Mouse (Mus musculus) hindlimb bud, embryonic 11.5 days (tissue): ENCODE measurements around the gene Cir1.

Experiments
- DNase-seq: peaks from one replicate; pipeline ENCODE4 v3.0.0-alpha.2; 2012; ENCODE audit warnings: low read depth, low spot score; ENCODE audit errors: extremely low spot score

The Cir1 gene

DNA sequence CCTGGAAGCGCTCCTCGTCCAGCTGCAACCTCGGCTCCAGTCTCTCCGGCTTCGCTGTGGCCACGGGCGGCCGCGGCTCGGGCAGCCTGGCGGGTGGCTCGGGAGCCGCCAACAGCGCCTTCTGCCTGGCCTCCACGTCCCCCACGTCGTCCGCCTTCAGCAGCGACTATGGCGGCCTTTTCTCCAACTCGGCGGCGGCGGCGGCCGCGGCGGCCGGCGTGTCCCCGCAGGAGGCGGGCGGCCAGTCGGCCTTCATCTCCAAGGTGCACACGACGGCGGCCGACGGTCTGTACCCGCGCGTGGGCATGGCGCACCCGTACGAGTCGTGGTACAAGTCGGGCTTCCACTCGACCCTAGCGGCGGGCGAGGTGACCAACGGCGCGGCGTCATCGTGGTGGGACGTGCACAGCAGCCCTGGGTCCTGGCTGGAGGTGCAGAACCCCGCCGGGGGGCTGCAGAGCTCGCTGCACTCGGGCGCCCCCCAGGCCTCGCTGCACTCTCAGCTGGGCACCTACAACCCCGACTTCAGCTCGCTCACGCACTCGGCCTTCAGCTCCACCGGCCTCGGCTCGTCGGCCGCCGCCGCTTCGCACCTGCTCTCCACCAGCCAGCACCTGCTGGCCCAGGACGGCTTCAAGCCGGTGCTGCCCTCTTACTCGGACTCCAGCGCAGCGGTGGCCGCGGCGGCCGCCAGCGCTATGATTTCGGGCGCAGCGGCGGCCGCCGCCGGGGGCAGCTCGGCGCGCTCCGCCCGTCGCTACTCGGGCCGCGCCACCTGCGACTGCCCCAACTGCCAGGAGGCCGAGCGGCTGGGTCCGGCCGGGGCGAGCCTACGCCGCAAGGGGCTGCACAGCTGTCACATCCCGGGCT, 39.0 kb downstream of the Cir1 start:
- no peak for DNase-seq

DNA sequence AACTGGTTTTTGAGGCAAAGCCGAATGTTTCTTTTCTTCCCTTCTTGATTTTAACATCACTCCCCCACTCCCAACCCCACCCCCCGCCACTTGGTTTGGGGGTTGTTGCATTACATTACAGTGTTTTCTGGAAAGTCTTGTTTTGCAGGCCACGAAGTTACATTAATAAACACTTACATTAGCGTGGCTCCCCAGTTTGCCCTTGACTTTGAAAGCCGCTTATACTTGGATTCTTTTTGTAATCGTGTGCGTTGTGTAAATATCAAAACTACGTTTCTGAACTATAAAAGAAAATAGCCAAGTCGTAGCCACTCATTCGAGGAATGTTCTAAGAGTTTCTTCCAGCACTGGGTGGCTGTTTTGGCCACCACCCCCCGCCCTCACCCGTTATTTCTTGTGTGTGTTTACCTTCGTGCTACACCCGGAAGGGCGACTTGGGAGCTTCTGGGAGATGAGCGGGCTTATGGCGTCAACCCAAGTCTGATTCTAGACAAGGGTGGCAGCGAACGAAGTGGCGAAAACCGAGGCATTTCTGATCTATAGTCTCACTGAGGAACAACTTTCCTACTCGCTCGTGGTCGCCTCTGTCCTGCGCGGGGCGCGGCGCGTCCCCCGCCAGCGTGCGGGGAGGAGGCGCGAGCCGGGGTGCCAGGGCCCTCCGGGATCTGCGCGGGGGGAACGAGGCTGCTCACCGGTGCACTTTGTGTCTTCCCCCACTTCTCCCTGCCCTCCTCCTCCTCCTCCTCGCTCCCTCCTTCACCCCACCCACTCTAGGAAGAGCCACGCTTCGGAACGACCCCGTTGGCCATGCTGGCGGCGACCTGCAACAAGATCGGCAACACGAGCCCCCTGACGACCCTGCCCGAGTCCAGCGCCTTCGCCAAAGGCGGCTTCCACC, 39.9 kb downstream of the Cir1 start:
- DNase-seq: no peak

DNA sequence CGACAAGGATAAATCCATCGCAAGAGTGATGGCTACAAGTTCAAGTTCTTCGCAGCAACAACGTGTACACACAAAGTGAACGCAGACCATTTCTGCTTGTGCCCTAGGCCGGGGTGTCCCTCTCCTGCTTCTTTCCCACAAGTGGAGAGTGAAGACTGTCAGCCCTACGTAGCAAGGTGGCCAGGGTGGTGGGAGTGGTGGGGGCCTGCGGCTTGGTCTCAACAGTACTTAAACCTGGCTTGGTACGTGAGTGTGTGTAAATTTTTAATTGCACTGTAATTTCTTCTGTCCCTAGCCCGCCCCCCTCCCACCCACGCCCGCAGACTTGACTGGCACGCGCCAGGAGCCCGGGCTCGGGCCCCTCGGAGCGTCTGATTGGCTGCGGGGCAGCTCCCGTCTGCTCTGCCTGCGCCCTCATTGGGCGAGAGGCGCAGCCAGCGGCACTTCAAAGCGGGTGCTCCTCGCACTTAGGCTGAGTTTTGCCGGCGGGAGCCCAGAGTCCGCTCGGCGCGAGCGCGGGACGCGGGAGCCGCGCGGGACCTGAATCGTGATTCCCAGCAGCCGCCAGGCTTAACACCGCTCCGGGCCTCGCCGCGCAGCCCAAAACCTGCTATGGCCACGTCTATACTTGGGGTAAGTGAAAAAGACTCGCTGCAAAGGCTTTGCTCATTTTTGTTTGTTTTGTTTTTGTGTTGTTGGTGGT, 40.9 kb downstream of the Cir1 start, which contains the start of gene Sp9:
Sp9 (plus strand) TSS at position 467 of the 703 bp plus-strand sequence.
- DNase-seq: no peak

DNA sequence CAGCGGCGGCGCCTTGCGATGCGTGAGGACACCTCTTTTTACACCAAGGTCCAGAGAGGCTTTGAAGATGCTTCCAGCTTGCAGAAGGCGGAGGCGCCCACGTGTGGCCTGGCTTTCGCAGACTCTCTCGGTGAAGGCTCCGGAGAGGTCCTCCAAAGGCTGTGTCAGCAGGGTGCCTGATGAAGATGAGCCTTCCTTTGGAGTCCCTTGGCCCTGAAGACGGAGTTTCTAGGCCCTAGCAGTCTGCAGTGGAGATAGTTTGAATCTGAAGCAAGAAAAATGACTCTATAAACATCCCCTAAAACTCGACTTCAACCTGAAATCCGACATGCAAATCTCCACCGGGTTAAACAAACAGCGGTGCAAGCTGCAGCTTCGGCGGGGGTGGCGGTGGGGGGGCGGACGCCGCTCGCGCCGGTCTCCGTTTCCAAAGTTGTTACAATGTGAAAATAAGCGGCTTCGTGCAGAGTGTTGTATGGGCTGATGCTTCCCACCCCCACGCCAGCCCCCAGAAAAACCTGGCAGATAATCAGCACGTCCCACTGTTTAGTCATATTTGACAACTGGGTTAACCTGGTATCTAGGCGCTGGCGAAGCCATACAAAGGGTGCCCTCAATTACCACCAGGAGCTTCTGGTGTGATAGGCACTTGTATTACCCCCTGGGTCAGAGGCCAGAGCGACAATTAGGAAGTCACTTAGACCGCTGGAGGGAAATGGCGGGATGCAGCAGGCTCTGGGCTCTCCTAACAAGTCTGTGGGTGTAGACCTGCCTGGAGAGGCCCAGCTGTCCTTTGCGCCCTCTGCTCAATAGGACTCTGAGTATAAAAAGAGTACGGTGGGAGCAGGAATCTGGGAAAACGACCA, 41.7 kb downstream of the Cir1 start:
- DNase-seq: no peak

DNA sequence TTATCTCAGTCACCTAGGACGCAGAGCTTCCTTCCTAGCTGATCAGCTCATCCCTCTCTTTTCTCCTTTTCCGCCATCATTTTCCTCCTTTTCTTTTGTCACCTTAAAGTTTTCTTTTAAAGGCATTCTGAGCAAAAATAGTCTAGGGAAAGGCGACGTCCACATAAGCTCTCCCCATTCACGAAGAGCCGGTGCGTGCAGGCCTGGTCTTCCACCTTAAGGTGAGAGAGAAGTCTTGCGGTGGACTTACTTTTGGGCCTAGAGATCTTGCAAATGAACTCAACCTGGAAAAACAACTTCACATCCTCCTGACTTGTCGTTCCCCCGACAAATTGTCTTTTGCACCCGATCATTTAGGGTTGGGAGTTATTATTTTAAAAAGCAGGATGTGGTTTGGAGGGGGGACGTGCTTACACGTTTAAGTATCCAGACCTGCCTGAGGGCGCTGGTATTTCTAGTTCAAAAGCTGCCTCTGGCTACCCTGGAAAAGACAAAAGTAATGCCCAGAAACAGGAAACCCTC, 42.4 kb downstream of the Cir1 start:
- no peak for DNase-seq

DNA sequence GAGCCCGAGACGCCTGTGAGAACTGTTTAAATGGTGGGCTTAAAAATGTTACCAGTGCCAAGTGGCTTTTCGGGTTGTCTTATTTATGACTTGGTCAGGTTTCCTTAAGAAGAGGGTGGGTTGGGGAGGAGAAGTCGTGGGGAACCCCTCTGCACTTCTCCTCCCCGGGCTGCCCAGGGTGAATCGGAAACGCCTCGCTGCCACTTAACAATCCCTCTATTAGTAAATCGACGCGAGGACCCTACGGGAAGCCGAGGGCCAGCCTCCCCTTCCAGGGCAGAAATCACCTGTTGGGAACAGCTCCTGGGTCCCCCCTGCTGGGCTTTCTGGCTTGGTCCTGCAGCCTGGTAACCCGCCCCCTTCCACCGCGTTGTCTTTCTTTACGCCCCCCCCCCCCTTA, 42.8 kb downstream of the Cir1 start:
- no peak for DNase-seq

DNA sequence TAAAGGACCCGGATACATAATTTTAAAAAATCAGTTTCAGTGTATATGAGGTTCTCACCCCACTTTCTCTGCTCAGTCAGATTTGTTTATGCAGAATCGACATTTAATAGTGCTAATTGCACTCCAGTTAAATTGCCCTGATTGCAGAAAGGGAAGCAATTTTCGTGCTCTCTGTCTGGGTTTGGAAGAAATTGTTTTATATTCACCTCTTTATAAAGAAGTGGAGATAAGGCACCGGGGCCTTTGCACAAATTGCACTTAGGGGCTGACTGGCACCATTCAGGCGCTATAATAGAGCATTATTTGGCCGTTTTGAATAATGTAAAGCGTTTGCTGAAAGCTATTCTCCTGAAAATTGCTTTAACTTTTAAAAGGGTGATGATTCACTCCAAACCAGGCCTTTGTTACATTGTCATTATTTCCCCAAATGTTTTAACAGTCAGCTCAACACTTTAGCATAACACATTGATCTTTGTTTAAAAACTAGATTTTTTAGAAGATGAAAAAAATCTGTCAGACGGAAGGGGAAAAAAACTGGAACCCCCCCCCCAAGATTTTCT, 43.6 kb downstream of the Cir1 start:
- DNase-seq: no peak

DNA sequence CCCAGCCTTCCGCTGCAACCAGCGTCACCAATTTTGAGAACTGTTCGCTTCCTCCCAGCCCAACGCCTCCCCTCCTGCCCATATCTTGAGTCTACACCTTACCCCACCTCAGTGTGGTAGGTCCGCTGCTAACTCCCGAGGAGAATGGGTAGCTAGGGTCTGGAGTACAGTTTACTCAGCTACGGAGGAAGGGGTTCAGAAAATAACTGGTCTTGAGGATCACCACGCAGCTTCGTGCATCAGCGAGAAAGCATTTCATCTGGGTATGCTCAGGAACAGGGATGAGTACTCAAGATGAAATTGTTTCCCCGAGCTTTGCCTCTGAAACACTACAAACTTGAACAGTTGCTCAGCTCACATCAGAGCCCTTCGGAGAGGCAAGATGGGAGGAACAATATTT, 44.2 kb downstream of the Cir1 start:
- DNase-seq: no peak

DNA sequence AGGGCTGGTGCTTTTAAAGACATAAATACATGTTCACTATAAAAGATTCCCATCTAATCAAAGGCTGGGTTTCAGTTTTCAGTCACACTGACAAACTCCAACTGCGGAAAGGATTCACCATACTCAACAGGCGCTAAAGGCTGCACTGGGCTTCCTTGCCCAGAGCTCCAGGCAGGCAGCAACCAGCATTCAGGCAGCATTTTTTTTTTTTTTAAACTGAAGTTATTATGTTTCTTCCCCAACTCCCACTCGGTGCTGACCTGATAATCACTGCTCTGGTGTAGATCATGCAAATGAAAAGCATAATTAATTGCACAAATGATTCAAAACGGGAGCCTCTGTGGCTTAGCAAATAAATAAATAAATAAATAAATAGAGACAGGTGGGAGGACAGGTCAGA, 44.7 kb downstream of the Cir1 start:
- DNase-seq: no peak

DNA sequence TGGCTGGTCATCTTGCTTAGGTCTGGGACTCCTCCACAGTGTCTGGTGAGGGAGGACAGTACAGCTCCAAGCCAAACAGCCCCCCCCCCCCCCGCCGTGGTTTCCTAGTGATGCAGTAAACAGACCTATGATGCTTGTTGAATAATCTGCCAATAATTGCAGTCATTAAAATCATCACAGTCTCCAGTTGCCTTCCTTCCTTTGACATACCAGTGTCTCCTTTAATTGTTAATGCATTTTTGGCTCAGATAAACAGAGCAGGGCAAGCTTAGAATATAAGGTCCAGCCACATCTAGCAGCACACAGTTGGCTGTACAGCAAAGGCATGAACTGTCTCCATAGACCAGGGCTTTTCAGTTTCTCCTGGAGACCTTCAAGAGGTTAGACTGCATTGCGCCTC, 45.3 kb downstream of the Cir1 start:
- DNase-seq: no peak

DNA sequence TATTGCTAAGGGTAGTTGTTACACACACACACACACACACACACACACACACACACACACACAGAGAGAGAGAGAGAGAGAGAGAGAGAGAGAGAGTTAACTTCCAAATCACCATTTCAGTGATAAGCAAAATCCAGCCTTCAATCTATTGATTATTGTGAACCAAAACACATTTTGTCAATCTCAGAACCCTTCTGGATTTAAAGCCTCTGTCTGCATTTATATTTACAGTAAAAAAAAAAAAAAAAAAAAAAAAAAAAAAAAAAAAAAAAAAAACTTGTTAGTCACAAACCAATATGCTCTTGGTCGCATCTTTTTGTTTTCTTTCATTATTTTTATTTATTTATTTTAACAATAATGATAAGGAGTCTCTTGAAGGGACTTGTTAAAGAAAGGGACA, 45.9 kb downstream of the Cir1 start:
- DNase-seq: no peak

DNA sequence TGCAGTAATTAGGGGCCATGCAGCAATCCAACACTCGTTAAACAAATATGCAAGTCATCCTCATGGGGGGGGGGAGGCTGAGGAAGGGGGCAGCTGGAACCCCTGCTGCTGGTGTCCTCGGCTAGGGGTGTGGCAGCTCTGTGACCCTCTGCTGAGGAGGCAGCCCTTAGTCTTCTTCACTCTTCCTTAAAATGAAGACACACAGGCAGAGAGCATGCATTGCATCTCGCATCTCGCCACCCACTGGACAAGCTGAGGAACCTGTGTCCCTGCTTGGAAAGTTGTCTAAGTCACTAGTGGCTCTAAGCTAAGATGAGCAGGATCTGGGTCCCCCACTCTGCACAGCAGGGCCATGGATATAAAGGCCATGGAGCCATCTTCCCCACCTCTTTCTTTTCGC, 46.5 kb downstream of the Cir1 start:
- no peak for DNase-seq

DNA sequence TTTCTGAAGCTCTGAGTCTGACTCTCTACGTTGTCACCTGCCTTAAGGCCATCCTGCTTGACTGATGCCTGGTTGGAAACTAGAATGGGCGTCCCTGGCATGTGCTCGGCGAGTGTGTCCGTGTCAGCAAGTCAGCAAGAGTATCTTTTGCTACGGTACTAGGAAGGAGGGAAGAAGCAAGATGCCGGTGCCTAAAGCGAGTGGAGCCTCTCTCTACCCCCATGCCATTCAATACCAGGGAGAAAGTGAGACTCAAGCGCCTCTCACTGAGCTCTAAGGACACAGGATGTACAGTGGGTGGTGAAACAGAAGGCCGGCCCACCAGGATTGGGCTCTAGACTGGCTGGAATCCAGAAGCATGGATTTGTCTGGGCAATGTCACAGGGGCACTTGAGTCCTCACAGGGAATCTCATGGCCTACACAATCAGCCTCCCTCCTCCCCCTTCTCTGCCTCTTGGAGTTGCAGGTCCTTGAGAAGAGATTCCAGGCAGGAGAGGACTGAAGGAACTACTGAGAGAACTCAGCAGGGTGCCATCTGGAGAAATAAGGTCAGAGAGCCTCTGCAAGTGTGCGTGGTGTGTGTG, 47.8 kb downstream of the Cir1 start:
- DNase-seq: no peak

DNA sequence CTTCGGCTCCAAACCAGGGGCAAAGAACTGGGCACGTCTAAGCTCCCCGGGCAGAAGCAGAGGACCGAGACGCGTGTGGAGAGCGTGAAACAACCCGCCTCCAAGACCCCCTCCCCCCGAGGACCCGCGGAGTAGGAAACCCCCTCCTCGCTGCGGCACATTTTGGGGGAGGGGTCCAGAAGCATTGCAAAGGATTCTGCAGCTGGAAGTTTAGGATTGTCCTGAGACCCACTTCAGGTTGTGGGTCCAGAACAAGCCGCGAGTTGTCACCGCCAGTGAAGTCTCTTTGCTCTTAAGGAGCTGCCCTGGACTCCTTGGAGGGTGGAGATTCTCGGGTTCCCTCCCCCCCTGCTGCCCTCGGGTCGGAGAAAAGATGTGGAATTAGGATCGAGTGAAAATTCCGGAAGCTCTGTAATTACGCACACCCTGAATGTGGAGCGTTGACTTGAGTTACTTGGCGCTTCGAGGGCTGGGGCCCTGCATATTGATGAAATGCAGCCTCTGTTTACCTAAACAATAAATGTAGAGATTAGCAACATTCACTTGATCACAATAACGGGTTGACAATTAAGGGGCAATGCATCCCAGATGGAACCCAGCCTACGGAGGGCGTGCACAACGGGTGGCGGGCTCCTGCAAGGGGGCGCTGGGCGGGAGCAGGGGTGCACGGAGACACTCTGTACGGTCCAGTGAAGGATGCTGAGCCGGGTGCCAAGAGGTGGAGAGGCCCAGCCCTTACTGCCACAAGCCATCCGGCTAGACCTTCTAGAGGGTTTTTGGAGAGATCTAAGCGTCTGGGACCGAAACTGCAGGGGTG, 48.5 kb downstream of the Cir1 start:
- no peak for DNase-seq

DNA sequence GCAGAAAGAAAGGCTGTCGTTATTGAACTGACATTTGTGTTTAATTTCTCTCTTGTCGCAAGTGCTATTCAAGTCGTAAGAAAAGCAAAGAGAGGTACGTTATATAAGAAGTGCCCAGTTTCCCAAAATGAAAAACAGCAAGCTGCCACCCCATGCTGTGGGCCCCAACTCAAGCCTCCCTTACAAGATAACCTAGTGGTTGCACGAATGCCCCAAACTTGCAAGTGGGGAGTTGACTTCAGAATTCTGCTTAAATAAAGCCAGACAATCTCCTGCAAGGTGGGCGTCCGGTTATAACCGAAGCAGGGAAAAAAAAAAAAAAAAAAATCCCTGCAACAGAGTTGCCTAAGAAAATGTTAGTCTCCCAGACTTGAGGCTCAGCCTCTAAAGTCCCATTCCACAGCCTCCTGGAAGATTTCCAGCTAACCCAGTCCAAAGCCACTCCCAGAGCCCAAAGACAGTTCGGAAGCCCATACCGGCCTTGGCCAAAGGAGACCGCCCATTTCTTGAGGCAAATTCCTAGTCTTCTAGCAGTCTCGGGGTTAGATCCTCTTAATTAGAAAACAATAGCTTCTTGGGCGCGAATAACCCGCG, 49.2 kb downstream of the Cir1 start:
- no peak for DNase-seq

DNA sequence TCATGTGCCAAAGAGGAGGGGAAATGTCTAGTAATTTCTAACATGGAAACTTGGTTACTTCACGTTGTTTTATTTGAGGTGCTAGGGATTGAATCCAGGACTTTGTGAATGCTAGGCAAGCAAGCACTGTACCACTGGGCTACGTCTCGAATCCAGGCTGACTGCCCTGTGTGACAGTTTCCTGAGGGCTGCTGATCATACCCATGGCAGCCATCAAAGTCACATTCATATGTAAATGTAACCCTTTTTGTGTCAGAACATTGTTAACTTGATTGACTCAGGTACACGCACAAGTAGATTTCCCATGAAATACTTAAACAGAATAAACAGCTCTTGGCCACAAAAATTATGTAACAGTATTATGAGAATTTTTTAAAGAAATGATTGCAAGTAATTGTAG, 63.8 kb downstream of the Cir1 start:
- no peak for DNase-seq

DNA sequence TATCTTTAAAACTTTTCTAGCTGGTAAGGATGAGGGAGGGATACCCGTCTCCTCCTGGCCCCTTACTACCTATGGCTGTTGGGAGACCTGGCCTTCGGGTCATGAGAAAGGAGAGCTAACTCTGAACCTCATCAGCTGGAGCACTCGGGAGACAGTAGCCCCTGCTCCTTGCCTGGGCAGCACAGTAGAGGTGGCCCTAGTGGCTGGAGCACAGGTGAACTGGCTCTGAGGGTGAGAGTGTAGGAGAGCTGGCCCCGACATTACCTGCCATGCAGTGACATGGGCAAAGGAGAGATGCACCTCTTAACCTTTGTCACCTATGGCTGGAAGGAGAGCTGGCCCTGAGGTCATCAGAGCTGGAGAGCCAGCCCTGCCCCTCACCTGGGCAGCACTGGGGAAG, 71.2 kb downstream of the Cir1 start:
- DNase-seq: no peak
